Mouse (Mus musculus) heart, adult 18-20 months (tissue): ENCODE measurements at regions not wholly inside any gene's neighbourhood (a gene's known extent, or its start where the extent isn't known, plus 50 kb on each side); places are given as distances from the start of the nearest gene placed in this dataset.

Experiments used
- DNase-seq, 2 experiments: peaks; one replicate each; pipeline ENCODE4 v3.0.0; 2021 to 2022; ENCODE audit warnings: mixed read lengths in 1 of 2

DNA sequence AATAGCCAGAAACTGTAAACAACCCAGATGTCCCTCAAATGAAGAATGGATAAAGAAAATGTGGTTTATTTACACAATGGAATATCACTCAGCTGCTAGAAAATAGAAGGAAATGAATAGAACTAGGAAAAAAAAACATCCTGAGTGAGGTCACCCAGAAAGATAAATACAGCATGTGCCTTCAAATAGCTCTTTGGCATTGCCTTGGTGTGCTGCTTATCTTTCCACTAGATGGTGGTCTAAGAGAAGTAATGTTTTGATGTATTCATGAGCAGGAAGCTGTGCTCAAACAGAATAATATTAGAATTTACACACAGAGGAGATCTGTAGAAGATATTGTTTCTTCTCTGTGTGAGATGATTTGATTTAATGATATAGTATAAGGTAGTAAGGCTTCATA is 78.8 kb downstream of the Zfp619 start:
- no peak for DNase-seq

- no peak for DNase-seq
Observed at GRCm38 (mm10) chr7:39613767-39614166, 96.2 kb downstream of the Zfp619 start.

- DNase-seq, result no peak
Observed at GRCm38 (mm10) chr7:39615092-39615491, 97.5 kb downstream of the Zfp619 start.

DNA sequence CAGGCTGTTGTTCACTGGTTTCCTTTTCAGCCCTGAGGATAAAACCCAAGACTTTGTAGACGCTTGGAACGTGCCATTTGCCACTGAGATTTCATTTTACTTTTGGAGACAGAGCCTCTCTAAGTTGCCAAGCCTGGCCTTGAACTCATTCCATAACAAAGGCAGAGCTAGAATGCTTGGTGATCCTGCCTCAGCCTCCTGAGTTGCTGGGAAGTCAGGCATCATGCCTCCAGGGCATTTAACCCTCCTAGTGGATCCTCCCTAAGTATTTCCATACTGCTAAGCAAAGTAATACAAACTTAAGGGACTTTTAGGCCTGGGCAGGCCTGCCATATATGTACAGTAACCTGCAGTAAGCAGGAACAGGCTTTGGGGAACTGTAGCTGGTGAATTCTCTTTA is 104.2 kb downstream of the Zfp619 start:
- no peak for DNase-seq

GRCm38 (mm10) chr7:39632836-39633235 is 115.3 kb downstream of the Zfp619 start:
- no peak for DNase-seq

DNA sequence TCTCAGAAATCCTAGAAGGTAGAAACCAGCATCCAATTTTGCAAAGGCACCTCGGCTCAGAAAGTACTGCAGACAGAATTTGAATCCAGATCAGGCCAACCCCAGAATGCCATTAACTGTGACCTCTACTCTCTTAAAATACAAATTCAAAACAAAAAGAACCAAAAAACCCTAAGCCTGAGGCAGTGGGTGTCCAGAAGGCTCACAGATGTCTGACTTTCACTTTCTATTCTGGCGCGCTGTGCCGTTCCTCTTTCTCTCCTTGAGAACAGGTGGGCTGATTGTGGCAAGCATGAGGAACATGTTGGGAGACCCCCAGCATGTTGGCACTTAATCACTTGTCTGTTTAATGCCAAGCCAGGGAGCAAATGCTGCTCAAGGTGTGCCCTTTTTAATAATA is 124.8 kb downstream of the Zfp619 start:
- no peak for DNase-seq

GRCm38 (mm10) chr7:39643323-39643722 is 125.8 kb downstream of the Zfp619 start:
- no peak for DNase-seq

- DNase-seq, result no peak
Observed at GRCm38 (mm10) chr7:39650483-39651102, 133.0 kb downstream of the Zfp619 start.

DNA sequence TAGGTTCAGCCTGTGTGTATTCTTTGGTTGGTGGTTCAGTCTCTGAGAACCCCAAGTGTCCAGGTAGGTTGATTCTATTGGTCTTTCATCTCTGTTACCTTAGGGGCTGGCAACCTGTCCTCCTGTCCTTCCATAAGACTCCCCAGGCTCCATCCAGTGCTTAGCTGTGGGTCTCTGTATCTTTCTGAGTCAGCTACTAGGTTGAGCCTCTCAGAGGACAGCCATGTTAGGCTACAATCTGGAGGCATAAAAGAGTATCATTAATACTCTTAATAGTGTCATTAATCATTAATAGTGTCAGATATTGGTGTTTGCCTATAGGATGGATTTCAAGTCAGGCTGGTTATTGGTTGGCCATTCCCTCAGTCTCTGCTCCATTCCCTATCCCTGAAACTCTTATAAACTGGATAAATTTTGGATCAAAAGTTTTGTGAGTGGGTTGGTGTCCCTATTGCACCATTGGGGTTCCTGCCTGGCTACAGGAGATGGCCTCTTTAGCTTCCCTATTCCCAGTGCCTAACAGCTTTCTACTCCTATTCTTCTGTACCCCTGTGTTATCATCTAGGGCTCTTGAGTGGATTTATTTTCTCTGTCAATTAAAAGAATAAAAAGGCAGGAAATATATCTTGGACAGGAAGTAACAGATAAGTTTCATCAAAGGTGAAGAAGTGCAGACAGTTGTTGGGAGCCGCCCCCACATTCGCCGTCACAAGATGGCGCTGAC is 137.2 kb downstream of the Zfp619 start:
- DNase-seq, result peak in 1 of 2 experiments; percentile 39

- peak; percentile 44 to 70 for DNase-seq
Observed at GRCm38 (mm10) chr7:39655287-39655652, 137.7 kb downstream of the Zfp619 start.

GRCm38 (mm10) chr7:39655709-39656397 is 138.3 kb downstream of the Zfp619 start:
- DNase-seq, result peak in 1 of 2 experiments; percentile 4

DNA sequence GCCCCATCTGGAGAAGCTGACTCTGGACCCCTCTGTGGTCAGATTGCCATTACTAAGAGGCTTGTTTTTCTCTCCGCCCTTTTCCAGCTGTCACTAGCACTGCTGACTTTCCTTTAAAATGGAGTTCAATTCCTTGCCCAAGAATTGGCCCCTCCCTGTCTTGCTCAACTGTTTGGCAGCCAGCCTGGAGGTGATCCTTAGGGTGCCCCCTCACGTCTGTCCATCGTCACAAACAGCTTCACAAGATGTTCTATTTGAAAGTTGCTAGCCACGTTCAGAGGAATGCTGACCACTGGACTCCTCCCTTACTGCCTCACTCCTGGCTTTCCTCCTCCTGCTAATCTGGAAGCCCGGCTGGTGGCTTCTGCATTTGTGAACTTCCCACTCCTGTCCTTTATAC is 142.0 kb downstream of the Zfp619 start:
- DNase-seq, result peak; percentile 47 to 62

DNA sequence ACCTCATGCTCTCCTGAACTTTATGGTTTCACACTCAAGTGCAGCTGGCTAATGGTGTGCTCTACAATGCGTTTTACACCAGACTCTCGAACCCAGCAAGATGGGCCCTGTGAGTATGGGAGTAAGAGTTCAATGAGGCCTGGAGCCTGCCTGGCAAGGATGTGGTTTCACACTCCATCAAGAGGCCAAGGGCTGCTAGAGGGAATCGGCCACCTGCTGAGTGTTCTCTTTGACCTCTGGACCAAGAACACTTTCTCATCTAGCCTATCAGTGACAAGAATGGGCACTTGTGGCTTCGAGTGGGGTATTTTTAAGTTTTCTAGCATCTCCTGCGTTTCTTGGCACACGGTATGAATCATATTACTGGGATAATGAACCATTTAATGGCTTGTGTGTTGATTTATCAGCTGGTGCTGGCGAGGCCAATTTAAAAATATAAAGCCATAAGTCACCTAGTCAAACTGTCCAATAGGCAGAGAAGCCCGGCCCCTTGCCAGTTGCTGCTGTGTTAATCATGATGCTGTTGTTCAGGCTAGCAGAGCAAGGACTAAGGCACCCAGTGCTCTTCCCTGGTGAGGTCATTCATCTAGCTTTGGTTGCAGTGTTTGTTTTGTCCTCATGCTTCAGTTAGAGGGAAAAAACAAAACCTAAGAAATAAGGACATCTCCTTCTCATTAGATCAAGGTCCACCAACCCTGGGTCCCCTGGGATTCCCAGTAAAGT is 157.7 kb downstream of the Zfp619 start:
- DNase-seq, result no peak

- DNase-seq, result no peak
Observed at GRCm38 (mm10) chr7:39675847-39676238, 158.3 kb downstream of the Zfp619 start.

- DNase-seq, result peak; percentile 62 to 66
Observed at GRCm38 (mm10) chr7:39680411-39680810, 162.8 kb downstream of the Zfp619 start.

DNA sequence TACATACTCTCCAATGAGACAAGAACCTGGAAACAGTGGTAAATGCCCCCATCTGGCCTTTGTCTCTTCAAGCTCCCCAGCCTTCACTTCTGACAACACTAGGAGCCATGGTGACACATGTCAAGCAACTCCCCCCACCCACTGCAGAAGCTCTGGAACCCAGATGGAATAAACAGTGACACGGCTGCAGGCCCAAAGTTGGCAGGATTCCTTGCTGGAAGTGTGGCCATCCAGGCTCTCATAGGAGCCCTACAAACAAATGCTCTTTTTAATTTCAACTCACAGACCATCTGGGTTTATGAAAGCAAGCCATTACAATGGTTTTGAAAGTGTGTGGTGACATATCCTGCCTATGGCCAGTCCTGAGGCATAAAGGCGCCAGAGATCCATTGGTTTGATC is 179.0 kb downstream of the Zfp619 start:
- no peak for DNase-seq

- DNase-seq, result no peak
Observed at GRCm38 (mm10) chr7:39701506-39701905, 183.9 kb downstream of the Zfp619 start.

GRCm38 (mm10) chr7:39705118-39706095 is 187.8 kb downstream of the Zfp619 start:
- no peak for DNase-seq

- no peak for DNase-seq
Observed at GRCm38 (mm10) chr7:39706606-39707005, 189.0 kb downstream of the Zfp619 start.

- DNase-seq, result peak; percentile 1 to 24
Observed at GRCm38 (mm10) chr7:39716340-39717150, 199.0 kb downstream of the Zfp619 start.
